Mouse (Mus musculus) gastrocnemius, adult 8-10 months (tissue): ENCODE measurements around the gene Fcgr4. TPM values are rescaled to one million over a fixed set of nuclear protein-coding genes. Genes with fewer than 3 reads are reported as not detected.

Source experiments
- DNase-seq, 2 experiments: peaks; one replicate each; pipeline ENCODE4 v3.0.0; 2022; ENCODE audit warnings: low spot score in 2 of 2
- total RNA-seq, 4 experiments: library from RNA; stranded (reverse); gene quantifications; 2 replicates each; pipeline ENCODE4 v1.2.4; 2022

The Fcgr4 gene
- total RNA-seq, 4 experiments from 2014 or later = not detected

DNA sequence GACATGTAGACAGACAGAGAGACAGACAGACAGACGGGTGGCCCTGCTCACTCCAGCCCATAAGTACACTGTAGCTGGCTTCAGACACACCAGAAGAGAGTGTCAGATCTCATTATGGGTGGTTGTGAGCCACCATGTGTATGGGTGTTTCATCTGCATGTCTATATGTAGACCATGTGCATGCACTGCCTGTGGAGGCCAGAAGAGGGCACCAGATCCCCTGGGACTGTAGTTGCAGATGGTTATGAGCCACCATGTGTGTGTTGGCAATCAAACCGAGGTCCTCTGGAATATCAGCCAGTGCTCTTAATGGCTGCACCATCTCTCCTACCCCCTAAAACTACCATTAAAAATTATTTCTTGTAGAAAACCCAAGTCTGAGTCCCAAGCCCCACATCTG lies 11.8 kb upstream of the Fcgr4 start:
- DNase-seq = no peak

DNA sequence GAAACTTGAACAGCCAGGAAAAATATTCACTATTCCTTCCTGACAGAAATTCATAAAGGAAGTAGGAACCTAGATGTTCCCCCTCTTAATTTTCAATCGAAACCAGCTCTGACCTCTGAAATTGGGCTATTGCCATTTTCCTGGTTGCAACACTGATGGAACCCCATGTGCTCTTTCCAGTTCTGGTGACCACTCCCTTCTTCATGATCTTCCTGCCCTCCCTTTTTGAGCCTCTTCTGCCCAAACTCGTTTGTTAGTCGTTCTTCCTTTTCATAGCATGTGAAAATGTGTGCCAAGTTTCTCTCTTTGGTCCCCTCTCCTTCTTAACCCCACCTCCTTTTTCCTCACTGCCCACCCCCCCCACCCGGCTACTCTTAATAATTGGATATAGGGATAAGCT lies 7.0 kb upstream of the Fcgr4 start:
- DNase-seq = no peak

DNA sequence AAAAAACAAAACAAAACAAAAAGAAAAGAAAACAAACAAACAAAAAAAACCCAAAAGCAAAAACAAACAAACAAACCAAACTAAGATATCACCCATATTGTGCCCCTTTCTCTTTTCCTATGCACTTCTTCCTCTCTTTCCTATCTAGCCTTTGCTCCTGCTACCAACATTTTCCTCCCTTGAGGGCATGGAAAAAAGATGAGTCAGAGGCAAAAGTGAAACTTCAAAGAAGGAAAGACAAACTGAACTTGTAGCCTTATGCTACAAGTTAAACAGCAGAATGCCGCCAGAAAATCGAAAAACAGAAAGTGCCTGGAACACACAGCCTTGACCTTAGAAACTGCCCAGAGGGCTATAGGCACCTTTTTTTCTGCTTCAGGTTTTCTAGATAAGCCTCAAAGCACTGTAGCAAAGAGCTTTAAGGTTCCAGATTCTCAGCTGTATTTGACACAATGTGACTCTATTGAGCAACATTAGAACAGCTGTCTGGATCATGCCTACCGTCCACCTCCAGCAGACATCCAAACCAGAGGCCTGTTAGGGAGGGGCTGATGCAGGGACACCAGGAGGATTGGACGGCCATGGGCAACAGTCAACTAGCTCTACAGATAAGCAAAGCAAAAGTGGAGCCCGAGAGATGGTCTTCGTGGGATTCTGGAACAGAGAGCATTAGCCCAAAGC lies 1.9 kb upstream of the Fcgr4 start:
- DNase-seq = no peak

DNA sequence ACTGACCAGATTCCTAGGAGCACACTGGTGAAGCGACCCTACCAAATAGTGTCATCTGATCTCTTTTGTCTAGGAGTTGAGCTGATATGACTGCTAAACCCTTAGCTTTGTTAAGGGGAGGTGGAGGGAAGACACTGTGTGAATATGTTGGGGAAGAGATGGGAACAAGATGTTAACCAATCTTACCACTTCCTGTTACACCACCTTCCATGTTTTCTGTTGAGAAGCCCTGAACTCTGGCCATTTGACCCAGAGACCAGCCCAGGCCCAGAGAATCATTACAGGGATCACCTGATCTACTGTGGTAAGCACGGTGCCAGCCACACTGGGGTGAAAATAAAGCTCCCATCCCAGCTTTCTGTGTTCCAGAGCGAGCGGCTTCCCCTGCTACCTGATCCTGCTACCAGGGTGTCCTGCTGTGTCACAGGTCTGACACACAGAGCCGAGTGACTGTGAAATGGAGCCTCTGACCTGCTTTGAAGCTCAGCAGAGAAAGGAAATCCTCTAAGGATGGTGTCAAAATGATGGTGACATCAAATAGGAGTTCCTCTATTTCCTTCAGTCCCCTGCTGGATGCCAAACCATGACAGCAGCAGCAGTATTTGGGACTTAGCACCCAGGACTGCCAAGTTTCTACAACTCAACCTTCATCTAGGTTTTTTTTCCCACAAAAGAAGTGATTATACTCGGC lies 1.1 kb upstream of the Fcgr4 start:
- DNase-seq = no peak

DNA sequence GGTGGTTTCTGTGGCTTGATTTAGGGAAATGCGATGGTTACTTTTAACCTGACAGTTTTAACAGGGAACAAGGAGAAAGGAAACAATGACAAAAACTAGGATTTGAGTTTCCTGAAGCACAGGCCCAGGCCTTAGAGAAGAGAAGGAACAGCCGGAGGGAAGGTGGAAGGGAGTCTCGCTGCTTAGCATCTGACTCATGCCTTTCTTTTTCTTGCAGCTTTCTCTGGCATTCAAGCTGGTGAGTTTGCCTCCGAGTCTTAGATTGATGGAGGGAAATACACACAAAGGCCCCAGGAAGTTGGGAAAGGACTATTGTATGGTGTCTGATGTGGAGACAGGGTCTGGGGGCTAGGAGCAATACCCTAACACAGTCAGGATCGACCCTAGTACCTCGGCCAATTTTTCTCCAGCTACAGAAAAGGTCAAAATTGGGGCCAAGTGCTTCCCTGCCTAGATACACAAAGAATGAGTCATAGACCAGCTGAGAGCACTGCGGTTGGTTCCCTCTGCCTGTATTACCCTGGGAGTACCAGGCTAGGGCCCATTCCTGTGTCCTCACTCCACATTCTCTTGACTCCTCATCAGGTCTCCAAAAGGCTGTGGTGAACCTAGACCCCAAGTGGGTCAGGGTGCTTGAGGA lies 711 bp downstream of the Fcgr4 start:
- DNase-seq = no peak

DNA sequence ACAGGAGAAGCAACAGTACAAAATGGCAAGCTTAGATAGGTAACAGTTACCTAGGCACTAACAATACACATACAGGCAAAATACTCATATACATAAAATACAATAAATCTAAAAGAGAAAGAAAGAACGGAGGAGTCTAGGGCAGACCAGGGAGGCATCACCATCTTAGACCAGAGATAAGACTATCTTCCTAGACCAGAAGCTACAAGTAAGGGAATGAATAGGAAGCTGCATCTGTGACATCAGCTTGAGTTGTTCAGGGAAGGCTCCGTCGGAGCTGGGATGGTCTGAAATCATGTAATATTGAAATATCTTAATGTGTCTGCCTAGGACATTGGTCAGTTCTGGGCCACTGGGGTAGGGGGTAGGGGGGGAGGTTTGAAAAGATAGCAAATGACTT lies 13.0 kb downstream of the Fcgr4 start:
- DNase-seq = no peak

DNA sequence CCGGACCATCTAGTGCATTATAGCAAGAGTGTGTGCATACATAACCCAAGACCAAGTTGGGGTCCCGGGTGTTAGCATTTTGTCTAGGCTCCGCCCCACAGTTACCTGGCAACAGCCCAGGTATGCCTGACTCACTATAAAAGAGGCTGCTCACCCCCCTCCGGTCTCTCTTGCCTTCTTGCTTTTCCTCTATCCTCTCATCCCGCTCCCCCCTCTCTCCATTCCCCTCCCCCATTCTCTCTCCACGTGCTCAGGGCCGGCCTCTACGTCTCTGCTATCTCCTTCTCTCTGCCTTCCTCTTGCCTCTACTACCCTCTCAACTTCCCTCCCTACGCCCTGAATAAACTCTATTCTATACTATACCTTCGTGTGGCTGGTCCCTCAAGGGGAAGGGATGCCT lies 14.0 kb downstream of the Fcgr4 start:
- DNase-seq = no peak

DNA sequence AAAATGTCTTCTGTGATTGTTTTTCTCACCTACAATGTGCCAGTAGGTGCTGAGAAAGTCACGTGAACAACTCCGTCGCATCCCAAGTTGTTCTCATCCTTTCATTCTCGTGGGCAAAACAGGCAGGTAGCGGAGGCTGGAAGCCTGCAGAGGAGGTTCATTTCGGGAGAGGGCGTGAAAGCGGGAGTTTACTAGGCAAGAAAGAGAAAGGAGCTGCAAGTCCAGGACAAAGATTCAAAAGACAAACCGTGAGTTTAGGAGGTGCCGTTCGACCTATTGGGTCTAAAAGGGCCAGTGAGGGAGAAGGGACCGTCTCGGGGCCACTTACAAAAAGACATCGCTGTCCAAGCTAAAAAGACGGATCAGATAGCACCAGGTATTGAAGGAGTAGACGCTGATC lies 14.5 kb downstream of the Fcgr4 start:
- no peak for DNase-seq

DNA sequence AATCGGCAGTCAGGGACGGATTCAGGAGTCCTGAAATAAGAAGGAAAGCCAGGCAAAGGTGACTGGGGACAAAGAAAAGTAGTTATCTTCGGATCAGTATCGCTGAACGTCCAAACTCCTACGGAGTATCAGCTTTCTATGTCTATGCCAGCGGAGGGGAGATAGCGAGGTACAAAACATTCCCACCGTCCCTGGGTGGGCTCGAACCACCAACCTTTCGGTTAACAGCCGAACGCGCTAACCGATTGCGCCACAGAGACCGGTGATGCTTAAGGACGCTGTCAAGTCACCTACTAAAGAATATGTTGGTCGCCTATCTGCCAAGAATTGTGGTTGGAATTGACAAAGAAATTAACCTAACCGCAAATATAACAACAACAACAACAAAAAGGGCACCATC lies 15.0 kb downstream of the Fcgr4 start:
- peak; percentile 69 to 70 for DNase-seq

DNA sequence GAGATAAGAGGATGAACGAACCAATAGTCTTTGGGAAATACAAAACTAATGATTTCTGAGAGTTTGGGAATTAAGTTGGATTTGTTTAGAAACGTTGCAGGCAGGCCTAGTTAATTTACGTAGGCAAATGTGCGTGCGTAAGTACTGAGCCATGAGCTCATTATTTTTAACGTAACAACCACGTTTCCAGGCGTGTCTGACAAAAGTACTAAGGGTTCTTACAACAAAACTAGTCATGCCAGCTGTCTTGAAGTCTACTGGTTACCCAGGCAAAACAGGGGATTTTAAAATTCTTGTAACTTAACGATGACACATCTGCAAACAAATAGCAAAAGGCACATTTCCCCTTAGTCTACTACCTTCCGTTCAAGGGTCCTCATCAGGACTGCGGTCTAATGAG lies 15.5 kb downstream of the Fcgr4 start:
- no peak for DNase-seq

DNA sequence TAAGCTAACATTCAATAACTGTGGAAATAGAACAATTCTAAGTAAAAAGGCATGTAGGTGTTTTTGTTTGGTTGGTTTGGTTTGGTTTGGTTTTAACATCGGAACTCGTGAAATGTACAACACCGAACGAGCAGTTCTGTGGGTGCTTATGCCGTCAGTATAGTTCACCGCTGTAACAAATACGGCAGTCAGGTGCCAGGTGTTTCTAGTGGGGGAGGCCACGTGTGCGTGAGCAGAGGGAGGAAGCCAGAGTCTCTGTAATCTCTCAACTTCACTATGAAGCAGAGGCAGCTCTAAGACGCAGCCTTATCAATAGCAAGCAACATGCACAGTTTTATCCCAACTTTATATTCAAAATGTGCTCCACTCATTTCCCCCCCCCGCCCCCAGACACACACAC lies 16.9 kb downstream of the Fcgr4 start:
- DNase-seq = no peak

DNA sequence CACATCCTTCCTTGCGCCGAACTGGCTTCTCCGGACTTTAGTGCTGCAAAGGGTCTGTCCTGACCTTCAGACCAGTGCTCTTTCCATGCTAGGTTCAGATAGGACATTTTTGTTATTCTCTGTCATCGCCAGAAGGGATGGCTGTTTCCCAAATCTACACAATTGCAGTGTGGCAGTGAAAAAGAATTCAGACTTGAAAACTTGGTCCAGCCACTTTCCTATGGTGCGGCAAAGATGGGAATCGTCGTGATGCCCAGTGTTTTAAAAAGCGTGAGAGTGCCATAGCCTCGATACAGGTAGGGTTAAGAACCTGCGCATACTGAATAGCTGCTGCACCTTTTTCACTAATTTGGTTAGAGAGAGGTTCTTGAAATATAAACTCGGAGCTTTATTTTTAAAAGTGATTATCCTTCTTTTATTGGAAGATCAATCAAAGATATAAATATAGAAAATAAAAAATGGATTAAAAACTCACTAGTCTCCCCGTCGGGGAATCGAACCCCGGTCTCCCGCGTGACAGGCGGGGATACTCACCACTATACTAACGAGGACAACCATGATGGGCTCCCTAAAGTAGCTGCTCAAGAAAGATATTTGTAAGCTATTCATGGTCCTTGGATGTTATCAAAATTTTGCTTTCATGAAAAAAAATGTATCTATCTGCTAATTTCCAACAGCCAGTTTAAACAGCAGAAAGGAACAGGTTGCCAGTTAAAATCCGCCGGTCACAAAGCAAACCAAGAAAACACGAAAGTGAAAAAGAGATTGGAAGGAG lies 18.0 kb downstream of the Fcgr4 start:
- DNase-seq = peak; percentile 35 to 53

DNA sequence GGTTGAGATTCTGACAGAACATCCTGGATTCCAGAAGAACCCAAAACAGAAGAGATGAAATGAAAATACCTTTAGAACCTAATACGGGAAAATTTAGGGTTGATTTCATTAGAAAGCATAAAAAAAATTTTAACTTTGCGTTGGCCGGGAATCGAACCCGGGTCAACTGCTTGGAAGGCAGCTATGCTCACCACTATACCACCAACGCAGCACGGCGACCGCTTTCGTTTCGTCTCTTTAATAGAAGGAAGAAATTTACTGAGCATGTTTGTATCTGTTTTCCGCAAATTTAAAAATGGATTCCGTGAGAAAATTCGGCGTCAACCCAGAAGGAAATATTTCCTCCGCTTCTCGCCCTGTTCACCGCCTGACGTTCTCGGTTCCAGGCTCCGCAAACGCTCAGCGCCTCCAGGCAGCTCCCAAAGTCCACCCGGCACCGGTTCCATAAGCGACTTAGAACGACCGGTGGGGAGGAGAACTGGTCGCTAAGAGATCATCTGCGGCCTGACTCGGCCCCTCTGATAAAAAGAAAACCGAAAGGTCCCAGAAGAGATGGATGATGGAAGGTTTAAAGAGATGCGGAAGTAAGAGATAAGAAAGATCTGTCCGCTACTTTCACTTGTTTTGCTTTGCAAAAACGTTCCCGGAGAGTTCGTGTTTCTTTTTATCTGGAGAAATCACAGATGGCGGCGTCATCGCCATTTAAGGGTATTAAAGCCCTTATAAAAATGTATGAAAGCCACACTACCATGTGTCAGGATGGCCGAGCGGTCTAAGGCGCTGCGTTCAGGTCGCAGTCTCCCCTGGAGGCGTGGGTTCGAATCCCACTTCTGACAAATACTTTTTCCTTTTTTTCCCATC lies 19.4 kb downstream of the Fcgr4 start:
- DNase-seq = peak; percentile 63 to 68

DNA sequence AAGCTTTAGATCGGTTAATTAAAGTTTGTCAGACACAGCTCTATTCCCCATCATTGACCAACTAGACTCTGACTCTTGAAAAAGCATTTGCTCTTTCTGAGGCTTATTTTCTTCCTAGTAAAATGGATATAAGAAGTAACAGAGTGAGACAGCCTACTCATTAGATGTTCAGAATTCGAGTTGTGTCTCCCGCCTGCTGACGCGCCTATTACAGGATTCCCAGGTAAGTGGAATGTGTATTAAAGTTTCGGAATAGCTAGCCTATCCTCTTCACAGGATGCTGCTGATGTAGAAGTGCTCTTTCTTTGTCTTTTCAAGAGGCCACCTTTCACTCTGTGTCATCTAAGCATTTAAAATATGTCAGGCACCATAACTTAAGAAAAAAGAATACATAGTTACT lies 20.4 kb downstream of the Fcgr4 start:
- DNase-seq = no peak

DNA sequence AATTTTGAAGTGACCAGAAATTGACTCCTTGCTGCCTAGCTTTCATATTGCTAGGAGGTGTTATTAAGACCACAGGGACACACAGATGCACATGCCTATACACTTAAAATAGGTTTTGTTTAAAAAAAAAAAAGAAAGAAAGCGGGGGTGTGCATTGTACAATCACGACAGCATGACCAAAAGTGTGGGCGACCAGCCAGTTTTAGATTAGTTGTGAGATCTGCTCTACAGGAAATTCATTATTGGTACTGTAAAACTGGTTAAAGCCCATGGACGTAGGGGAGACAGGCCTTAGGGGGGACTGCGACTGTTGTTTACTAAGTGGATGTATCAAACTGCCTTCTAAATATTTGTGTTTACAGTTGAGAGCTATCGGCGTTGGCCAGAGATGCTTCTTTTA lies 21.2 kb downstream of the Fcgr4 start:
- DNase-seq = no peak

DNA sequence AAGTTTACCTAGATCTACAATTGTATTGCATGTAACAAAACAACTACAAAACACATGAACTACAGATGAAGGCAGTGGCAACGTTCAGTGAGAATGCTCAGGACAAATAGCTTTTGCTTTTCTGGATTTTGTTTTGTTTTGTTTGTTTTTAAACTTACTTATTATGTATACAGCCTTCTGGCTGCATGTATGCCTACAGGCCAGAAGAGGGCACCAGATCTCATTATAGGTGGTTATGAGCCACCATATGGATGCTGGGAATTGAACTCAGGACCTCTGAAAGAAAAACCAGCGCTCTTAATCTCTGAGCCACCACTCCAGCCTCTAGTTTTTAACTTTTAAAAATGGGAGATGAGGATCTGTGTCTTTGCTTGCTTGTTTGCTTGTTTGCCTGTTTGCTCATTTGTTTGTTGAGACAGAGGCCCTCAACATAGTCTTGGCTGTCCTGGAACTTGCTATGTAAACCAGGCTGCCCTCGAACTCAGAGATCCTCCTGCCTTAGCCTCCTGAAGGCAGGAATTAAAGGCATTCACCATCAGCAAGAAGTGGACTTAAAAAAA lies 25.0 kb downstream of the Fcgr4 start:
- DNase-seq = no peak

DNA sequence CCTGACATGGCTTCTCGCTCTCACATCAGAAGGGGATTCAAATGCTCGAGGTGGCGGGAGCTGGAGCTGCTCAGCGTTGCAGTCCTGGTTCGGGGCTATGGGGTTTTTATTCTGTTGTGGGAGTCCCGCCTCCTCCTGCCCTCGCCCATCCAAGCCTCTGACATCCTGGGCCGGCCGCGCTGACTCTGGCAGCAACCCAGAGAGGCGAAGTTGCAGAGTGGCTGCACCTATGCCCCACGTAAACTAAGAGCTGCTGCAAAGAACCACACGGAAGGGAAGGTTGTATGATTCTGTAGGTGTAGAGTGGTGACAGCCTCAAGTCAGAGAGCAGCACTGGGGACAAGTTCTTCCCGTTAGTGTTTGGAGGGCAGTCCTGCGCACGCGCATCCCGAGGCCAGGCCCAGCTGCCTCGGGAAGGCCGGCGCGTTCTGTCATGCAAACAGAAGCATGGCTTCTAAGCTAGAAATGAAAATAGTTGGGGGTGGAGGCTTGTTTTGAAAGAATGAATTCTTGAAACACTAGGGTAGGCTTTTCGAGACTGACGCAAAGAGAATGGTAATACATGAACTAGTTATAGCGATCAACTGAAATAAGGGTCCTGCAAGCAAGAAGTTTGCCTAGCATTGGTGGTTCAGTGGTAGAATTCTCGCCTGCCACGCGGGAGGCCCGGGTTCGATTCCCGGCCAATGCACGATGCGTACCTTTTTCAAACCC lies 25.8 kb downstream of the Fcgr4 start:
- peak; percentile 79 to 84 for DNase-seq

DNA sequence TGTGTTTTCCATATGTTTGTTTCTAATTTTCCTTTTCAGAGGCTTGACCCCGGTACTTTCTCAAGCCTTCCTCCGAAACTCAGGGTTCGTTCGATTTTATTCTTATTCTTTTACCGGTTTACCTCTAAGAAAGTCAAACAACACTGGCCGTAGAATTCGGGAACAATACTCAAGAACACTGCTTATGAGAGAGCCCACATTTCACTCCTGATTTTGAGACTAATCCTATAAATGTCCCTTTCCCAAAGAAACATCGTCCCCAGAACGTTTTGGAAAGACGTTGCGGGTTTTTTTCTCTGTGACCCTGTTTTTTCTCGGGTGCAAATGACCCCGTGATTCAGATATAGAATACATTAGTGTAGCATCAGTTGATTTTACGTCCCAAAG lies 26.4 kb downstream of the Fcgr4 start:
- no peak for DNase-seq

DNA sequence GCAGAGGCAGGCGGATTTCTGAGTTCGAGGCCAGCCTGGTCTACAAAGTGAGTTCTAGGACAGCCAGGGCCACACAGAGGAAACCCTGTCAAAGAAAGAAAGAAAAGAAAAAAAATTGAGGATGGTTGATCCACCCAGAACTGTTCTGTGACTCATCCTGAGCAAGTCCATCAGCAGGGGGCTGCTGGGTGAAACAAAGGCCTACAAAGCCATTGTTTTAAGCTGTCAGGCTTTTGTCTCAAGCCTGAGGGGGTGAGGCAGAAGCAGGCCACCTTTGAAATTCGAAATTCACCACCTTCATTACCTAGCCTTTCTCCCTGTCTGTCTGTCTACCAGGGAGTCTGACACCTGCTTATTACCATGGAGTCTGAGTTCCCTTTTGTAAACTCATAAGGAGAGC lies 27.8 kb downstream of the Fcgr4 start:
- DNase-seq = no peak

DNA sequence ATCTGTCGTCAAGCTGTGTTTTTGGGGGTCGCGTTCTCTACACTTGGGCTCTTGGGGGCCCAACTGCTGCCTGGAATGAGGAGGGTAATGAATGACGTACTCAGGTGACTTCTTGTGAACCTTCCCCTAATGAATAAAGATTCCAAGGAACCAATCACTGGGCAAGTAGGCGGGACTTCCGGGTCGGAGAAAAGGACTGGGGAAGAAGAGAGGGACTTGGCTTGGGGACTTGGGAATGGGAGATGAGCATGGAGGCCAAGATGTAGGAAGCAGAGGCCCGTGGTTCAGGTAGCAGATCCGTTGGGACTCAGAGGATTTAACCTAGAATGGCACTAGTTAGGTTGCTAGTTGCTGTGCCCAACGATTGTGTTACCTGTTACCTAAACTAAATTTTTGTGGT lies 30.5 kb downstream of the Fcgr4 start:
- DNase-seq = no peak
